Mouse (Mus musculus) mammary gland, adult 2 months (tissue): ENCODE measurements around the gene Doxl2. TPM values are rescaled to one million over a fixed set of nuclear protein-coding genes. Genes with fewer than 3 reads are reported as not detected.

ENCODE experiments used
- polyA plus RNA-seq: library from polyadenylated mRNA; depleted of rRNA; stranded (reverse); fragments of >200 nt; gene quantifications from 2 replicates; pipeline ENCODE4 v1.2.3, GENCODE M21; 2012; ENCODE audit warnings: low replicate concordance; rRNA removed

Gene Doxl2
- not detected in 2 replicates for polyA plus RNA-seq

DNA sequence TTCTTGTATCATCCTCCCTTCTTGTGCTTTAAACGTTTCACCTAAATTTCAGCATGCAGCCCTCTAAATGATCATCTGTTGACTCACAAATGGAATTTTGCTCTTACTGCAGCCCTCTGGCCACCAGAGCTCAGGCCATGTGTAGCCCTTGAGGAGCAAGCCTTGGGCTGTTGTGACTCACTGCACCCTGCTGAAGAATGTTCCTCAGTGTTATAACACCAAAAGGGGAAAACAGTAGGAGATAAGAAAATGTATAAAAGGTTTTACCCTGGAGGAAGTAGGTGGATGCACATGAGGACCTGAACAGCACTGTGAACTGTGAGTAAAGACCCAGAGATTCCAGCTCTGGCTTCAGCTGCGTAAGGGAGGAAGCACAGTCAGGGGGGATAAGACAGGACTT, at the start of gene Doxl2:
Gene Doxl2, plus strand, starts transcription at position 301 of the 400 bp plus-strand sequence.

GRCm38 (mm10) chr6:48929595-48929994, 45.2 kb upstream of the Doxl2 start, which contains the start of gene 1600015I10Rik:
Gene 1600015I10Rik, plus strand, starts transcription at chr6:48929895.

DNA sequence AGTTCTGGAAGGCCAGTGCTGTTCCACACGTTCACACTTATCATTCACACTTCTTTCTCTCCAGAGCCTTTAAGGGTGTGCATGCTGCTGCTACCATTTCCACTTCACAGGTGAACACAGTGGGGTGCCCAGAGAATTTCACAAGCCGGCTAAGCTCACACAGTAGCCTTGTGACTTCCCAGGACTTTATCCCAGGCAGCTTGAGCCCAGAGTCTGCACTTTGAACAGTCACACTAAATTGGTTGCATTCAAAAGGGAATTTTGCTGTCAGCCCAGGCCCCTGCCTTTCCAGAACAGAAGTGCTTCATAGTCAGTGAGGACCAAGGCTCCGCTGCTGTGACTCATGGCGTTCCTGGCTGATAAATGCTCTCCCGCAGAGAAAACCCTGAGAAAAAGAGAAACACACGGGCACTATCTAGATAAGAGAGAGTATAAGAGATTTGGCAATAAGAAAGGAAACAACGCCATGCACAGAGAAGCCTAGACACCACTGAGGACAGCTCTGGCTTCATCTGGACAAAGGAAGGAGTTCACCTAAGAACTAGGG, 11.8 kb downstream of the Doxl2 start, which contains the start of gene Svs1:
Gene Svs1, plus strand, starts transcription at position 418 of the 547 bp plus-strand sequence.

Other genes with a start within 250 kb of the Doxl2 start
- 14.8 and 53.3 TPM in 2 replicates for gene Gimap1, start 235.9 kb upstream of the Doxl2 start, polyA plus RNA-seq
- 27.6 and 43.3 TPM in 2 replicates for gene Gimap5, start 228.8 kb upstream of the Doxl2 start, polyA plus RNA-seq
- gene Gimap3, start 204.1 kb upstream of the Doxl2 start, polyA plus RNA-seq, result 61.7 and 68.3 TPM in 2 replicates
- 117 and 142 TPM in 2 replicates for gene Tmem176a, start 134.0 kb upstream of the Doxl2 start, polyA plus RNA-seq
- 317 and 511 TPM in 2 replicates for gene Tmem176b, start 133.5 kb upstream of the Doxl2 start, polyA plus RNA-seq
- 14.6 and 18.5 TPM in 2 replicates for gene Aoc1, start 102.1 kb upstream of the Doxl2 start, polyA plus RNA-seq
- gene 1600015I10Rik, start 45.1 kb upstream of the Doxl2 start, polyA plus RNA-seq, result 0.06 and 0.08 TPM in 2 replicates
- not detected in 2 replicates for gene Svs1, start 11.9 kb downstream of the Doxl2 start, polyA plus RNA-seq
- gene Gpnmb, start 61.6 kb downstream of the Doxl2 start, polyA plus RNA-seq, result 16.9 and 30.9 TPM in 2 replicates
- 18.4 and 27.9 TPM in 2 replicates for gene Malsu1, start 98.8 kb downstream of the Doxl2 start, polyA plus RNA-seq
- gene Igf2bp3, start 240.0 kb downstream of the Doxl2 start, polyA plus RNA-seq, result 0.11 and 0.14 TPM in 2 replicates